Mouse (Mus musculus): ENCODE results near the gene Dus1l. TPM values are rescaled to one million over a fixed set of nuclear protein-coding genes. Genes with fewer than 3 reads are reported as not detected.
"Not testable (repeated sequence)": the region's sequence is repeated elsewhere in the genome, so short reads cannot be mapped to it uniquely, and the experiment has no call there.

The Dus1l gene
- polyA plus RNA-seq (2015; fragmentation: Nextera tagmentation; extraction: Ambion mirVana): 60.6 and 69.3 TPM in 2 replicates

GRCm38 (mm10) chr11:120795756-120796613 is at the start of gene Dus1l:
Gene Dus1l (minus strand): TSS chr11:120796403.
- H3K4me2 ChIP-seq (ENCODE audit: low read depth, low read length): peak within 1 kb of the TSS; percentile 93
- ATAC-seq (ENCODE audit: insufficient read depth, low FRiP score): peak; percentile 90
- H3K27me3 ChIP-seq (ENCODE audit: control insufficient read depth, insufficient read depth, low read length): no peaks in the 10 kb centered on the region
- H3K4me1 ChIP-seq (ENCODE audit: control insufficient read depth, insufficient read depth, low read length): peaks cover 13% of the 10 kb centered on the region
- H3K36me3 ChIP-seq (ENCODE audit: control insufficient read depth, insufficient read depth, low read length): 0 out of 2 replicates have a peak, but pooled peaks cover 4% of the 10 kb centered on the region
- H3K9me3 ChIP-seq (replicated peaks; ENCODE audit: control insufficient read depth, low read length): no peaks in the 10 kb centered on the region
- peak within 1 kb of the TSS; percentile 93 for H3K9ac ChIP-seq (ENCODE audit: low read length)
- peak within 1 kb of the TSS; percentile 84 for H3K4me3 ChIP-seq (replicated peaks; ENCODE audit: low read length)
- H3K27ac ChIP-seq (ENCODE audit: low read length): peak within 1 kb of the TSS; percentile 71
- WGBS: 2% methylated on average over 59 of the region's 59 CpGs

GRCm38 (mm10) chr11:120844329-120844728 is 48.1 kb upstream of the Dus1l start:
- H3K27ac ChIP-seq (ENCODE audit: low read length): no peak overlapping the region
- no peak overlapping the region for H3K4me2 ChIP-seq (ENCODE audit: low read depth, low read length)
- ATAC-seq (ENCODE audit: insufficient read depth, low FRiP score): no peak
- no peak overlapping the region for H3K4me3 ChIP-seq (replicated peaks; ENCODE audit: low read length)
- no peak overlapping the region for H3K9ac ChIP-seq (ENCODE audit: low read length)
- H3K27me3 ChIP-seq (ENCODE audit: control insufficient read depth, insufficient read depth, low read length): no peaks in the 10 kb centered on the region
- H3K9me3 ChIP-seq (replicated peaks; ENCODE audit: control insufficient read depth, low read length): no peaks in the 10 kb centered on the region
- 84% methylated on average over 4 of the region's 4 CpGs for WGBS
- no peaks in the 10 kb centered on the region for H3K36me3 ChIP-seq (ENCODE audit: control insufficient read depth, insufficient read depth, low read length)
- no peaks in the 10 kb centered on the region; the same call in 1 of the 2 replicates for H3K4me1 ChIP-seq (ENCODE audit: control insufficient read depth, insufficient read depth, low read length)

GRCm38 (mm10) chr11:120833555-120834280 is 37.5 kb upstream of the Dus1l start:
- Histone ChIP-seq H3K27me3 (ENCODE audit: control insufficient read depth, insufficient read depth, low read length) (no peaks in the 10 kb centered on the region), H3K9me3 (replicated peaks; ENCODE audit: control insufficient read depth, low read length) (no peaks in the 10 kb centered on the region), H3K9ac (ENCODE audit: low read length) (peak overlapping the region; percentile 23; the same call in 1 of the 2 replicates), H3K4me3 (replicated peaks; ENCODE audit: low read length) (no peak overlapping the region), H3K4me2 (ENCODE audit: low read depth, low read length) (no peak overlapping the region), H3K4me1 (ENCODE audit: control insufficient read depth, insufficient read depth, low read length) (peaks cover 7% of the 10 kb centered on the region; the same call in 1 of the 2 replicates), H3K36me3 (ENCODE audit: control insufficient read depth, insufficient read depth, low read length) (no peaks in the 10 kb centered on the region), H3K27ac (ENCODE audit: low read length) (peak overlapping the region; percentile 79)
- ATAC-seq (ENCODE audit: insufficient read depth, low FRiP score): peak; percentile 69; the same call in 1 of the 2 replicates
- 26% methylated on average over 8 of the region's 8 CpGs for WGBS

- H3K4me1 ChIP-seq (ENCODE audit: control insufficient read depth, insufficient read depth, low read length); ATAC-seq (ENCODE audit: insufficient read depth, low FRiP score); H3K9ac ChIP-seq (ENCODE audit: low read length); H3K9me3 ChIP-seq (replicated peaks; ENCODE audit: control insufficient read depth, low read length); H3K27me3 ChIP-seq (ENCODE audit: control insufficient read depth, insufficient read depth, low read length); H3K4me2 ChIP-seq (ENCODE audit: low read depth, low read length); H3K4me3 ChIP-seq (replicated peaks; ENCODE audit: low read length); H3K36me3 ChIP-seq (ENCODE audit: control insufficient read depth, insufficient read depth, low read length): not testable (repeated sequence)
- H3K27ac ChIP-seq (ENCODE audit: low read length): peak overlapping the region; percentile 79; the same call in 1 of the 2 replicates
- 91% methylated on average over 5 of the region's 5 CpGs for WGBS
Measured at GRCm38 (mm10) chr11:120832962-120833361, 36.8 kb upstream of the Dus1l start.

- Histone ChIP-seq H3K27me3 (ENCODE audit: control insufficient read depth, insufficient read depth, low read length) (no peaks in the 10 kb centered on the region), H3K36me3 (ENCODE audit: control insufficient read depth, insufficient read depth, low read length) (no peaks in the 10 kb centered on the region), H3K4me1 (ENCODE audit: control insufficient read depth, insufficient read depth, low read length) (peaks cover 7% of the 10 kb centered on the region; the same call in 1 of the 2 replicates), H3K4me3 (replicated peaks; ENCODE audit: low read length) (no peak overlapping the region), H3K27ac (ENCODE audit: low read length) (no peak overlapping the region), H3K9ac (ENCODE audit: low read length) (no peak overlapping the region), H3K4me2 (ENCODE audit: low read depth, low read length) (no peak overlapping the region), H3K9me3 (replicated peaks; ENCODE audit: control insufficient read depth, low read length) (no peaks in the 10 kb centered on the region)
- WGBS: 81% methylated on average over 3 of the region's 3 CpGs
- no peak for ATAC-seq (ENCODE audit: insufficient read depth, low FRiP score)
Measured at GRCm38 (mm10) chr11:120831659-120832440, 35.6 kb upstream of the Dus1l start.

GRCm38 (mm10) chr11:120830686-120831085 is 34.5 kb upstream of the Dus1l start:
- no peak overlapping the region for H3K9ac ChIP-seq (ENCODE audit: low read length)
- no peak for ATAC-seq (ENCODE audit: insufficient read depth, low FRiP score)
- no peak overlapping the region for H3K27ac ChIP-seq (ENCODE audit: low read length)
- H3K4me3 ChIP-seq (replicated peaks; ENCODE audit: low read length): no peak overlapping the region
- WGBS: 86% methylated on average over 12 of the region's 12 CpGs
- no peak overlapping the region for H3K4me2 ChIP-seq (ENCODE audit: low read depth, low read length)
- H3K4me1 ChIP-seq (ENCODE audit: control insufficient read depth, insufficient read depth, low read length): peaks cover 7% of the 10 kb centered on the region; the same call in 1 of the 2 replicates
- H3K36me3 ChIP-seq (ENCODE audit: control insufficient read depth, insufficient read depth, low read length): no peaks in the 10 kb centered on the region
- no peaks in the 10 kb centered on the region for H3K27me3 ChIP-seq (ENCODE audit: control insufficient read depth, insufficient read depth, low read length)
- H3K9me3 ChIP-seq (replicated peaks; ENCODE audit: control insufficient read depth, low read length): no peaks in the 10 kb centered on the region

GRCm38 (mm10) chr11:120829757-120830532 is 33.7 kb upstream of the Dus1l start:
- WGBS: 86% methylated on average over 10 of the region's 10 CpGs
- H3K4me1 ChIP-seq (ENCODE audit: control insufficient read depth, insufficient read depth, low read length): peaks cover 12% of the 10 kb centered on the region

GRCm38 (mm10) chr11:120828416-120828815 is 32.2 kb upstream of the Dus1l start:
- H3K27ac ChIP-seq (ENCODE audit: low read length): no peak overlapping the region
- ATAC-seq (ENCODE audit: insufficient read depth, low FRiP score): no peak
- 81% methylated on average over 4 of the region's 4 CpGs for WGBS

More at GRCm38 (mm10) chr11:120829757-120830532, 33.7 kb upstream of the Dus1l start:
- no peak for ATAC-seq (ENCODE audit: insufficient read depth, low FRiP score)
- H3K36me3 ChIP-seq (ENCODE audit: control insufficient read depth, insufficient read depth, low read length): no peaks in the 10 kb centered on the region
- H3K27me3 ChIP-seq (ENCODE audit: control insufficient read depth, insufficient read depth, low read length): no peaks in the 10 kb centered on the region
- no peaks in the 10 kb centered on the region for H3K9me3 ChIP-seq (replicated peaks; ENCODE audit: control insufficient read depth, low read length)
- no peak overlapping the region for H3K9ac ChIP-seq (ENCODE audit: low read length)
- H3K27ac ChIP-seq (ENCODE audit: low read length): no peak overlapping the region
- no peak overlapping the region for H3K4me2 ChIP-seq (ENCODE audit: low read depth, low read length)
- no peak overlapping the region for H3K4me3 ChIP-seq (replicated peaks; ENCODE audit: low read length)

More at GRCm38 (mm10) chr11:120828416-120828815, 32.2 kb upstream of the Dus1l start:
- Histone ChIP-seq H3K36me3 (ENCODE audit: control insufficient read depth, insufficient read depth, low read length) (no peaks in the 10 kb centered on the region), H3K4me1 (ENCODE audit: control insufficient read depth, insufficient read depth, low read length) (peaks cover 6% of the 10 kb centered on the region), H3K9me3 (replicated peaks; ENCODE audit: control insufficient read depth, low read length) (no peaks in the 10 kb centered on the region), H3K4me2 (ENCODE audit: low read depth, low read length) (no peak overlapping the region), H3K9ac (ENCODE audit: low read length) (no peak overlapping the region), H3K27me3 (ENCODE audit: control insufficient read depth, insufficient read depth, low read length) (no peaks in the 10 kb centered on the region), H3K4me3 (replicated peaks; ENCODE audit: low read length) (no peak overlapping the region)
